ENCODE assay signal across 26 mouse cellular contexts in genomic region chr4:87202081-87202480, GRCm38 (mm10). TPM values are rescaled to one million over a fixed set of nuclear protein-coding genes. Genes with fewer than 3 reads are reported as not detected.
A peak's percentile ranks its signal among the peaks of the same experiment; 100 is the strongest.
DNase-seq lines count a peak whose midpoint lies in the region; ATAC-seq lines count a peak whose summit lies in the region.
"Had no signal": no experiment of that assay in that cellular context is flagged by ENCODE, and none has a peak within 500 bp of the region (broad histone marks: within the 10 kb centered on the region; RNA-seq: fewer than 3 reads in every experiment).

No protein-coding gene starts in this region.

- H3K36me3 ChIP-seq in heart, embryonic 12.5 days = no peaks in the 10 kb centered on the region
- H3K36me3 ChIP-seq: G1E; hindbrain, embryonic 13.5 days; liver, embryonic 12.5 days had no signal

- peak; percentile 74 for DNase-seq in heart, adult 11 months
- peak; percentile 69 for DNase-seq in brain, adult 2 months (ENCODE audit: low read depth, low spot score)
- DNase-seq in cerebellum, adult 8-10 months = peak; percentile 12
- peak; percentile 55 to 78 for DNase-seq in cerebellum, postnatal 25 days
- no peak for DNase-seq in lung, postnatal 36 days
- no peak for DNase-seq in frontal cortex, postnatal 14 days (ENCODE audit: low spot score in 2 of 2)
- DNase-seq: adrenal gland, adult 8-10 months; gastrocnemius, postnatal 25 days; heart, adult 18-20 months; heart, postnatal 4 days; kidney, adult 11 months; kidney, postnatal 14 days; lung, adult 18-20 months; lung, postnatal 10 days; midbrain, embryonic 14.5 days; thymus, adult 2 months; thymus, postnatal 4 days had no signal

- no peak for ATAC-seq in heart, embryonic 12.5 days (ENCODE audit: insufficient number of reproducible peaks, low FRiP score)
- ATAC-seq: inflammation-experienced regulatory T-cells, adult 6 months; liver, embryonic 12.5 days had no signal

- no peak overlapping the region for H3K9ac ChIP-seq in heart, embryonic 12.5 days
- H3K9ac ChIP-seq: hindbrain, embryonic 13.5 days; liver, embryonic 12.5 days had no signal

- H3K4me1 ChIP-seq in heart, embryonic 12.5 days (replicated peaks) = peaks cover 9% of the 10 kb centered on the region
- H3K4me1 ChIP-seq: hindbrain, embryonic 13.5 days; liver, embryonic 12.5 days had no signal

- H3K4me3 ChIP-seq in heart, embryonic 12.5 days = no peak overlapping the region
- H3K4me3 ChIP-seq: erythroblast, embryonic 14.5 days; hindbrain, embryonic 13.5 days; liver, embryonic 12.5 days had no signal

- no peak overlapping the region for H3K4me2 ChIP-seq in heart, embryonic 12.5 days
- H3K4me2 ChIP-seq: heart, embryonic 11.5 days; hindbrain, embryonic 13.5 days; liver, embryonic 12.5 days had no signal

- WGBS in heart, embryonic 12.5 days = 46% methylated on average over 2 of the region's 2 CpGs

- H3K27ac ChIP-seq in heart, embryonic 12.5 days (ENCODE audit: poor library complexity, severe bottlenecking) = no peak overlapping the region
- H3K27ac ChIP-seq: hindbrain, embryonic 13.5 days; liver, embryonic 12.5 days had no signal

- H3K9me3 ChIP-seq in heart, embryonic 12.5 days (replicated peaks) = no peaks in the 10 kb centered on the region
- H3K9me3 ChIP-seq: hindbrain, embryonic 13.5 days; liver, embryonic 12.5 days had no signal

- no peaks in the 10 kb centered on the region for H3K27me3 ChIP-seq in heart, embryonic 12.5 days (replicated peaks)
- H3K27me3 ChIP-seq: hindbrain, embryonic 13.5 days; liver, embryonic 12.5 days had no signal

RNA-seq across cellular contexts. Expression of gene Slc24a2, which starts 28.2 kb away (rescaled TPM):
- 6.5 and 7.1 TPM in 2 replicates for polyA plus RNA-seq in heart, embryonic 12.5 days (2016; fragmentation: Nextera tagmentation; extraction: Ambion mirVana)
- polyA plus RNA-seq: erythroblast, embryonic 14.5 days; G1E; kidney, embryonic 14.5 days; liver, embryonic 12.5 days; spleen, adult 2 months had no signal

Comparison
In these comparisons a context has a peak if more than half of its experiments do, and no peak if none do; other contexts are left out.
1. DNase-seq: peak in heart, adult 11 months (single experiment), brain, adult 2 months (single experiment), cerebellum, adult 8-10 months (single experiment) and cerebellum, postnatal 25 days (2 of 2); none in lung, postnatal 36 days (single experiment) and frontal cortex, postnatal 14 days (0 of 2).